Mouse (Mus musculus) hindbrain, embryonic 13.5 days (tissue): ENCODE results near the gene Hhat. TPM values are rescaled to one million over a fixed set of nuclear protein-coding genes. Genes with fewer than 3 reads are reported as not detected.

Source experiments
- ATAC-seq: fragments of 200-750 bp; cut with Nextera tagmentation; 2 replicates; pipeline ENCODE4 v1.8.0; 2017; ENCODE audit warnings: moderate TSS enrichment; ENCODE audit not compliant: low FRiP score
- H3K27ac ChIP-seq: fragments of 300-500 bp; sonication (generic); 2 replicates; pipeline ENCODE4 v1.5.1; 2015; ENCODE audit warnings: inconsistent platforms, mild to moderate bottlenecking, moderate library complexity
- H3K27me3 ChIP-seq: fragments of 300-500 bp; sonication (generic); 2 replicates; pipeline ENCODE4 v1.6.1; 2015; ENCODE audit warnings: mild to moderate bottlenecking, inconsistent platforms
- H3K36me3 ChIP-seq: fragments of 300-500 bp; sonication (generic); 2 replicates; pipeline ENCODE4 v1.6.1; 2015; ENCODE audit warnings: mild to moderate bottlenecking, inconsistent platforms
- H3K4me1 ChIP-seq: fragments of 300-500 bp; sonication (generic); replicated peaks from 2 replicates; pipeline ENCODE4 v1.6.1; 2015; ENCODE audit warnings: inconsistent platforms
- H3K4me2 ChIP-seq: fragments of 300-500 bp; sonication (generic); 2 replicates; pipeline ENCODE4 v1.6.1; 2015; ENCODE audit warnings: inconsistent platforms, mild to moderate bottlenecking, moderate library complexity
- H3K4me3 ChIP-seq: fragments of 300-500 bp; sonication (generic); 2 replicates; pipeline ENCODE4 v1.5.1; 2015; ENCODE audit warnings: mild to moderate bottlenecking, inconsistent platforms
- H3K9ac ChIP-seq: fragments of 300-500 bp; sonication (generic); 2 replicates; pipeline ENCODE4 v1.6.1; 2015; ENCODE audit warnings: mild to moderate bottlenecking, inconsistent platforms
- H3K9me3 ChIP-seq: fragments of 300-500 bp; sonication (generic); 2 replicates; pipeline ENCODE4 v1.6.1; 2016; ENCODE audit warnings: inconsistent platforms
- WGBS: fragments of 180-500 bp; shearing (Covaris S2); methylation state at CpG from one replicate; pipeline ENCODE4 v1.1.7; 2015; 5-methylcytosine and 5-hydroxymethylcytosine counted together
- polyA plus RNA-seq: library from polyadenylated mRNA; unstranded; fragments of >200 nt; fragmentation: Nextera tagmentation; extraction: Ambion mirVana; gene quantifications from 2 replicates; pipeline ENCODE4 v1.2.1, GENCODE M21; 2015

Hhat gene
- polyA plus RNA-seq, 1 experiment from 2014 or later, result 3.6 TPM

DNA sequence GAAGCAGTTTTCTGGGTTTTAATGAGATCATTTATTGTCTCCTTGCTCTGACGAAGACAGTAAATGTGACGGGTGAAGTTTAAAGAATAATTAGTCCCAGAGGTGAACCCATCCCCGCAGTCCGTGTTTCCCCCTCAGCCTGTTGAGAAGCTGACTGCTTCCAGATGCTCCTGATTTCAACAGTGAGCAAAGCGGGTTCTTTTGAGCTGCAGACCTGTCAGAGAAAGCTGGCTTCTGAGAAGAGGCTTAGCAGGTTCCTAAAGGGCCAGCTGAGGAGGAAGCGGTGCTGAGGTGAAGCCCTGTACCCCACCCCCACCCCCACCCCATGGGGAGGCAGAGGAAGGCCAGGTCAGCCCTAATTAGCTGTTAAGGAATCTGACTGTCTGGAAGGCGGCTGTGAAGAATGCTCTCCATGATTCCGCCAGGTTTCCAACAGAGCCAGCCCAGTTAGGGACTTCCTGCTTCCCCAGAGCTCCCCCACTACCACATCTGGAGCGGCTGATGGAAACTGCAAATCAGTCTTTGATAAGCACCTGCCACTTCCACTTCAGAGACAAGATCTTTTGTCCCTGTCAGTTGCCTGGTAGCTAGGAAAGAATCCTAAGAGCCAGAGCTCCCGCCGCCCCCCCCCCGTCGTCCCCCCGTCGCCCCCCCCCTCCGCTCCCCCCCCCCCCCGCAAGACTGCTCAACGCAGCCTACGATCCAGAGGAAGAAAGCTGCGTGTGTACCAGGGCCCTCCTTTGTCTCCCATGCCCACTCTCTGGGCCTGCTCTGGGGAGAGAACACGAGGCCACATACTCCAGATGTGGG is 25.4 kb upstream of the Hhat start:
- Histone ChIP-seq H3K9me3 (no peaks in the 10 kb centered on the region), H3K4me2 (peak overlapping the region; percentile 23; the same call in 1 of the 2 replicates), H3K27ac (peak overlapping the region; percentile 84), H3K27me3 (no peaks in the 10 kb centered on the region), H3K36me3 (no peaks in the 10 kb centered on the region), H3K4me3 (no peak overlapping the region), H3K9ac (no peak overlapping the region), H3K4me1 (peaks cover 27% of the 10 kb centered on the region)
- WGBS, result 4% methylated on average over 18 of the region's 21 CpGs
- peak; percentile 49; the same call in 1 of the 2 replicates for ATAC-seq

DNA sequence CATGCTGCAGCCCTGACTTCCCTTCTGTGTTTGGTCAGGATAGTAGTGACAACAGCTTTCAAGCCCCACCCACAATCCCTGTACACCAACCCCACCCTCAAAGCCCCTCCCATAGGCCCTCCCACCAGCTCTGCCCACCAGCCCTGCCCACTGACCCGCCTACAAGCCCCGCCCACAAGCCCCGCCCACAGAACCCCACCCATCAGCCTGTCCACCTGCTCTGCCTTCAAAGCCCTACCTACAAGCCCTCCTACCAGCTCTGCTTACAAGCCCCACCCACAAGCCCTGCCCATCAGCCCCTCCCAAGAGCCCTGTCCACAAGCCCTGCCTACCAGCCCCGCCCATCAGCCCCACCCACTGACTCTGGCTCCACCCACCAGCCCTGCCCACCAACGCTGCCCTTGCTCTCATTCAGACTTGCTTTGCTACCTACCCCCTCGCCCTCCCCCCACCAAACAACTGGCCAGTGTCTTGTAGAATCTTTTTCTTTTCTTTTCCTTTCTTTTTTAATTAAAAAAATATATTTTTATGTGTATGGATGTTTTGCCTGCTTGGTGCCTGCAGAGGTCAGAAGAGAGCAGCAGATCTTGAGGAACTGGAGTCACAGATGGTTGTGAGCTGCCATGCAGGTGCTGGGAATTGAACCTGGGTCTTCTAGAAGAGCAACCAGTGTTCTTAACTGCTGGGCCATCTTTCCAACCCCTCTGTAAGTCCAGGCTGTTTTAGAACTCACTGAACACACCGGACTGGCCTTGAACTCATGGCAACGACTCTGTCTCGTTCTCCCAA is 24.1 kb upstream of the Hhat start:
- no peak overlapping the region for H3K4me2 ChIP-seq
- peaks cover 31% of the 10 kb centered on the region for H3K4me1 ChIP-seq
- ATAC-seq, result no peak
- 0 out of 2 replicates have a peak overlapping the region, but pooled peaks have one; percentile 84 for H3K27ac ChIP-seq
- H3K27me3 ChIP-seq, result no peaks in the 10 kb centered on the region
- no peaks in the 10 kb centered on the region for H3K36me3 ChIP-seq
- no peak overlapping the region for H3K9ac ChIP-seq
- no peaks in the 10 kb centered on the region for H3K9me3 ChIP-seq
- H3K4me3 ChIP-seq, result no peak overlapping the region
- WGBS, result 59% methylated on average over 9 of the region's 9 CpGs

DNA sequence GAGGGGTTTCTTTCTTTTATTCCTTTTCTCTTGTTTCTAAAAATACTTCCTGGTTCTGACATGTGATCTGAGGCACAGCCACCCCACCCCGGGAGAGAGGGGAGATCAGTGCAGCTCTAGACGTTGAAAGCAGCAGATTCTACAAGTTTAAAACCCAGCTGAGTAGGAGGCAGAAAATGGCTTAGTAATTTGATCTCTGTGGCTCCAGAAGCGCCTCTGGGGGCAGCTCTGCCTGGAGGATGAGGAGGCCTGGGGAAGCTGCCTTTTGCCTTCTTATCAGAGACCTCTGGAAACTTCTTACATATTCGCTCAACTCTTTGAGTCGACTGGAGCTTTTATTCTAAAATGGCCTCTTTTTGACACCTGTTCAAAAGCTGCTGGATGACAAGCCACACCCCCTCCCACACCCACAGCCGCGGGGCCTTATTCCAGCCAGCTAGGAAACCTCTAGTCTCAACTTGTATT is 20.9 kb upstream of the Hhat start:
- peak overlapping the region; percentile 48; the same call in 1 of the 2 replicates for H3K27ac ChIP-seq
- no peak overlapping the region for H3K9ac ChIP-seq
- H3K4me2 ChIP-seq, result no peak overlapping the region
- peaks cover 21% of the 10 kb centered on the region for H3K4me1 ChIP-seq
- ATAC-seq, result no peak
- H3K36me3 ChIP-seq, result no peaks in the 10 kb centered on the region
- WGBS, result 16% methylated on average over 7 of the region's 7 CpGs
- no peaks in the 10 kb centered on the region for H3K9me3 ChIP-seq
- H3K27me3 ChIP-seq, result no peaks in the 10 kb centered on the region
- no peak overlapping the region for H3K4me3 ChIP-seq

DNA sequence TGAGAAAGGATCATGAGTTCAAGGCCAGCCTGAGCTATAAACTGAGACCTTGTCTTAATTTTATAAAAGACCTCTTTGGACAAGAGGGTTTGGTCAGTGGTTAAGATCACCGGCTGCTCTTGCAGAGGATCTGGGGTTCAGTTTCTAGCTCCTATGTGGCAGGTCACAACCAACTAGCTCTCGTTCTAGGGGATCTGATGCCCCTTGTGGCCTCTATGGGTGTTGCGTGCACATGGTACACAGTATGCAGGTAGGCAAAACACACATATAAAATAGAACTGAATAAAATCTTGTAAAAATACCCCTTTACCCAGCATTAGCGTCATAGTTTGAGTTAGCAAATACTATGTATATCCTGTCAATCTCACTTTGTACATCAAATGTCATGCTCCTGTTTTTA is 19.4 kb upstream of the Hhat start:
- ATAC-seq, result no peak
- WGBS, result 83% methylated on average over 4 of the region's 4 CpGs
- no peak overlapping the region for H3K4me2 ChIP-seq
- H3K36me3 ChIP-seq, result no peaks in the 10 kb centered on the region
- no peaks in the 10 kb centered on the region for H3K9me3 ChIP-seq
- H3K27me3 ChIP-seq, result no peaks in the 10 kb centered on the region
- H3K9ac ChIP-seq, result no peak overlapping the region
- no peak overlapping the region for H3K27ac ChIP-seq
- H3K4me1 ChIP-seq, result peaks cover 13% of the 10 kb centered on the region
- no peak overlapping the region for H3K4me3 ChIP-seq

DNA sequence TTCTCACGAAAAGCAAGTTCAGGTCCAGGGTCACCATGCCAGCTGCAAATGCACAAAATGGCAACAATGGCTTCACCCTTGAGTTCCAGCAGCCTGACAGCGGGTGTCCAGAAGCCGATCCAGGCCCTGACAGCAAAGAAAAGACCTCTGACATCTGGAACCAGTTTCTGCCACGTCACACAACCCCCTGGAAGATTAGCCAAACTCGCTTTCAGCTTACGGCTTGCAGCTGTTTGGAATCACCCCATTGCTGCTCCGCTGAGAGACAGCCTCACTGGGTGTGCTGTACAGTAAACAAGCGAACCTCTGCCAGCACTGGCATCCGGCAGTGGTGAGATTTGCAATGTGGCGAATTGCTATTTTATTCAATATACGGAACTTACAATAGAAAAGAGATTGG is 18.8 kb upstream of the Hhat start:
- Histone ChIP-seq H3K27me3 (no peaks in the 10 kb centered on the region), H3K27ac (no peak overlapping the region), H3K9me3 (no peaks in the 10 kb centered on the region), H3K36me3 (no peaks in the 10 kb centered on the region), H3K4me2 (no peak overlapping the region), H3K4me1 (peaks cover 19% of the 10 kb centered on the region), H3K9ac (no peak overlapping the region), H3K4me3 (no peak overlapping the region)
- ATAC-seq, result no peak
- WGBS, result 70% methylated on average over 11 of the region's 11 CpGs

DNA sequence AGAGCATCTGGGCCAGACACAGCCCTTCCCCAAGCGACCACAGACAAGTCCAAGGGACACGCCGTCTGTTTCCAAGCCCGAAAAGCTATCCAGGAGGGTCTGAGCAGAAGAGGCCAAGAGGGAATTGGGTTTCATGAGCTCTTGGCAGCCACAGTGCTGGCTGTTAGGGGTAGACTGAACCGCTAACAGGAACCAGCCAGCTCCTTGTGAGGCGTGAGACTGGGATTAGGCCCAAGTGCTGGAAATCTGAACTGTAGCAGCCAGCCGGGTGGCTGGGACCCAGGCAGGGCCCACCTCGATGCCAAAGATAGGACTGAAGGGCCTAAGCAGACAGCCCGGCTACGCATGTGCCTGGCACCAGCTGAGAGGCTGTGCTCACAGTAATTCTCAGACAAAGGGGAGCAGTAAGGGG is 18.1 kb upstream of the Hhat start:
- H3K4me3 ChIP-seq, result no peak overlapping the region
- no peak overlapping the region for H3K9ac ChIP-seq
- peaks cover 22% of the 10 kb centered on the region for H3K4me1 ChIP-seq
- 80% methylated on average over 10 of the region's 10 CpGs for WGBS
- no peaks in the 10 kb centered on the region for H3K27me3 ChIP-seq
- no peak for ATAC-seq
- no peak overlapping the region for H3K4me2 ChIP-seq
- no peaks in the 10 kb centered on the region for H3K9me3 ChIP-seq
- no peak overlapping the region for H3K27ac ChIP-seq
- H3K36me3 ChIP-seq, result no peaks in the 10 kb centered on the region

DNA sequence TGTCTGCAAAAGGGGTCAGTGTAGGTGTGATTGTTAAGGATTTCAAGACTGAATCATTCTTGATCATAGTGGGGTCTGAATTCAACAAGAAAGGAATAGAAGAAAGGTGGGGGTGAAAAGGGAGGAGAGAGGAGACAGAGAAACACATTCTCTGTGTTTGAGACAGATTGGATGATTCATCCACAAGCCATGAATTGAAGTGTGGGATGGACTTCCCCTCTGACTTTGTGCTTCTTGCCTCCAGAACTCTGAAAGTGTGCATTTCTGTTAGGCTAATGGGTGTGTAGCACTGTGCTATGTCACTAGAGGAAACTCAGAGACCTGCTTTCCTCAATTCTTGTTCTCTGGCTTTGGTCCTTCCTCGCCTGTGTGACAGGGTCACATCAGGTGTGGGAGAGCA is 15.2 kb upstream of the Hhat start:
- Histone ChIP-seq H3K9me3 (no peaks in the 10 kb centered on the region), H3K9ac (no peak overlapping the region), H3K27ac (no peak overlapping the region), H3K4me1 (peaks cover 12% of the 10 kb centered on the region), H3K27me3 (no peaks in the 10 kb centered on the region), H3K36me3 (no peaks in the 10 kb centered on the region), H3K4me3 (no peak overlapping the region), H3K4me2 (no peak overlapping the region)
- 87% methylated on average over 1 of the region's 1 CpGs for WGBS
- ATAC-seq, result no peak

DNA sequence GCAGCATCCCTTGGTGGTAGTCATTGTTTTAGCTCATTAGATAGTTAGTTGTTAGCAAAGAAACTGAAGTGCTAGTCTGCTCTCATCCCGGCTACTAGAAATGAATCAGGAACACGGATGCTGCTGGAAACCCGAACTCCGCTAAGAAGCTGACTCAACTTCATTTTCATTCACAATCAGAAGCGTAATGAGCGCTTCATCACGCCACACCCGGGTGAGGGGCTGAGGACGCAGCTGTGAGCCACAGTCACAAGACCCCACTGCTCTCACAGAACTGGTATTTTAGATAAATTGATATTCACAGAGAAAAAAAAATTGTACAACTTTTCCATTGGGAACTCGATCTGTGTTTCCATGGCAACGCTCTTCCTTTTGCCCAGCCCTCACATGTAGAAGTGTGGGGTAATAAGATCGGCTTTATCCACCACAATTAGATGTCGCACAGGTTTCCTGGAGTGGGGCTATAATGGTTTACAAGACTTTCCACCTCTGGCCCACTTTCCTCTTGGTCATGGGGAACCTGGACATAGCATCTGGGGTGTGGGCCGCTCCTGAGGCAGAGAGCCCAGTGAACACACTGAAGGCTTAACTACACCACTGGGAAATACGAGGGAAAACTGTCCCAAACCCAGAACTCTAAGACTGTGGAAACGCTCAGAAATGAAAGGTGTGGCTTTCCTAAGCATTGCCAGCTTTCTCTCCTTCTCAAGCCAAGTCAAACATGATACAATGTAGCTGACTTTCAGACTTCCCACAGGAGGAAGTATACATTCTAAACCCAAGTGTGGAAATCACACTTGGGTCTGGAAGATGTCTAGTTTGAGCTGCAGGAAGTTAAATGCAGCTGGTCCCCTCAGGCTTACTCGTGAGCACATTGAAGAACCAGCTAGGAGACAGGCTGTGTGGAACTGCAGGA is 14.3 kb upstream of the Hhat start:
- Histone ChIP-seq H3K4me1 (peaks cover 11% of the 10 kb centered on the region), H3K9ac (peak overlapping the region; percentile 19; the same call in 1 of the 2 replicates), H3K27me3 (no peaks in the 10 kb centered on the region), H3K36me3 (no peaks in the 10 kb centered on the region), H3K4me3 (no peak overlapping the region), H3K27ac (peak overlapping the region; percentile 62), H3K9me3 (no peaks in the 10 kb centered on the region), H3K4me2 (peak overlapping the region; percentile 23; the same call in 1 of the 2 replicates)
- 0 out of 2 replicates have a peak, but pooled peaks have one; percentile 37 for ATAC-seq
- WGBS, result 54% methylated on average over 17 of the region's 17 CpGs

DNA sequence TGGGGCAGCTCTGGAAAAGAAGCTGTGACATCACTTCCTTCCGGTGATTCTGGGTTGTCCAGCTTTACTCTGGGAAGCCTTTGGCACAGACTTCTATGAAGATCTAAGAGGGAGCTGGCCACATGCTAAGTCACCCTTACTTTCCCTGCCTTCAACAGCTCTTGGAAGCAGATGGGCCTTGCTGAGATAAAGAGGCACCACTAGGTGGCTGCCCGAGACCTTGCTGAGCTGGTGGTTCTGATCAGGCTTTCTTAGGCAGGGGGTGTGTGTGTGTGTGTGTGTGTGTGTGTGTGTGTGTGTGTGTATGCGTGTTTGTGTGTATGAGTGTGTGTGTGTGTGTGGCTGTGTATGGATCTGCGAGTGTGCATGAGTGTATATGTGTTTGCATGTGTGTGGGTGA is 13.4 kb upstream of the Hhat start:
- Histone ChIP-seq H3K27ac (no peak overlapping the region), H3K27me3 (no peaks in the 10 kb centered on the region), H3K9ac (no peak overlapping the region), H3K4me1 (peaks cover 11% of the 10 kb centered on the region), H3K36me3 (no peaks in the 10 kb centered on the region), H3K4me3 (no peak overlapping the region), H3K4me2 (no peak overlapping the region), H3K9me3 (no peaks in the 10 kb centered on the region)
- peak; percentile 78 for ATAC-seq
- 20% methylated on average over 4 of the region's 4 CpGs for WGBS

DNA sequence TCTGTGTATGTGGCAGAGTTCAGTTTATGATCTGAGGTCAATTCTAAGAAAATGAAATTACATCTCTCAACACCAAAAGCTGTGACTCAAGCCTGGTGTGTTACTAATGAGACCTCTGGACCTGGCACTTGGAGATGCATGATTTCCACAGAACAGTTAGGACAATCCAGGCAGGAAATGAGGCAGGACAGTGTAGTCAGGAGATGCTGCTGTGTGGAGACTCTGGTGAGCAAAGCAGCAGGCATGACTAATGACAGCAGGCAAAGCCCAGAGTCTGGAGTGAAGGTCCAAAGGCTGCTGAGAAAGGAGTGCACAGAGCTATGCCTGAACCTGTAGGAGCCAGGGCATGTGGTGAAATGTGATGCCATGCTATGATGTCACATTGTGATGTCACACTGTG is 10.2 kb upstream of the Hhat start:
- H3K36me3 ChIP-seq, result no peaks in the 10 kb centered on the region
- H3K27me3 ChIP-seq, result no peaks in the 10 kb centered on the region
- no peak overlapping the region for H3K27ac ChIP-seq
- H3K4me1 ChIP-seq, result peaks cover 11% of the 10 kb centered on the region
- no peak overlapping the region for H3K4me3 ChIP-seq
- no peak for ATAC-seq
- no peaks in the 10 kb centered on the region for H3K9me3 ChIP-seq
- H3K9ac ChIP-seq, result no peak overlapping the region
- no peak overlapping the region for H3K4me2 ChIP-seq

DNA sequence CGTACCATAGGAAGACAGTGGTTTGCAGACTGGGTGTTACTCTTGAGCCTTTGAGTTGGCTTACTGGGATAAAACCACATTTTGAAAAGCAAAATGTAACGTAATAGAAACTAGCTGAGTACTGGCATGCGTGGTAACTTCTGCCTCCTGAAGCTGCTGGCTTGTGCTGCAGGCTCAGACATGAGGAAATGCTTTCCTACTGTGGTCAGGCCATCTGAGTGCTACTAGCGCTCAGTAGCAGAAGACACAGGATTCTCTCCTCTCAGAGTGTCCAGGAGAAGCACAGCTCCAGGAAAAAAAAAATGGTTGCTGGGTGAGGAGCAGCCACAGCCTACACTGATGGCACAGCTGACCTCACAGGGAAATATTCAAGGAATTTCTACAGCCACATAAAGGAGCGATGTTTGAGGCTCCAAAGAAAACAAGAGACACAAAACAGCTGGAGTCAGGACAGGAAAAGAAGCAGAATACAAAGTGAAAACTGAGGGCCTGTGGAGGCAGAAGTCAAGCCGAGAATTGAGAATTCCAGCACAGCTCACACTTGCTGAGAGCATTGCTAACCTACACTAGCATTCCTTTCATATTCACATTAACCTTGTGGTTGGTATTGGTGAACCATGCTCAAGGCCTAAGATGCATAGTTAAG is 8.0 kb upstream of the Hhat start:
- H3K4me1 ChIP-seq, result no peaks in the 10 kb centered on the region
- H3K27me3 ChIP-seq, result no peaks in the 10 kb centered on the region
- no peak overlapping the region for H3K9ac ChIP-seq
- WGBS, result 48% methylated on average over 6 of the region's 6 CpGs
- no peak overlapping the region for H3K27ac ChIP-seq
- H3K4me3 ChIP-seq, result no peak overlapping the region
- H3K4me2 ChIP-seq, result no peak overlapping the region
- no peaks in the 10 kb centered on the region for H3K9me3 ChIP-seq
- ATAC-seq, result no peak
- H3K36me3 ChIP-seq, result no peaks in the 10 kb centered on the region
